Mouse (Mus musculus) urinary bladder, postnatal 10 days (tissue): ENCODE measurements at regions not wholly inside any gene's neighbourhood (a gene's known extent, or its start where the extent isn't known, plus 50 kb on each side); places are given as distances from the start of the nearest gene placed in this dataset.

ENCODE experiments used
- DNase-seq: peaks from one replicate; pipeline ENCODE4 v3.0.0; 2022; ENCODE audit warnings: low spot score

- no peak for DNase-seq
Measured at GRCm38 (mm10) chr13:43967516-43967915, 182.9 kb downstream of the Cd83 start.

DNA sequence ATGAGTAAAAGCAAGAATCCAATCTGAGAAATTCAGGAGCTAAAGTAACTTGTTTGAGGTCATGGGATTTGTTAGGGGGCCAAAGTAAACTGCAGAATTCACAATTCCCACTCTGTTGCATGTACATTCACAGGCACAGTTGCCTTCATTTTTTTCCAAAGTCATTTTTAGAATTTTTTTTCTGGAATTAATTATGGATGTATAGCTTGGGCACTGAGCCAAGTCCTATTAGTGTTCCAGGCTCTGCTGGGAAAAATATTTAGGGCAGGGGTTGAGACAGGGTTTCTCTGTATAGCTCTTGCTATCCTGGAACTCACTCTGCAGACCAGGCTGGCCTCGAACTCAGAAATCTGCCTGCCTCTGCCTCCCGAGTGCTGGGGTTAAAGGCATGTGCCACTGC, 188.3 kb downstream of the Cd83 start:
- DNase-seq, result no peak

GRCm38 (mm10) chr13:43975281-43975680, 190.7 kb downstream of the Cd83 start:
- DNase-seq, result no peak

DNA sequence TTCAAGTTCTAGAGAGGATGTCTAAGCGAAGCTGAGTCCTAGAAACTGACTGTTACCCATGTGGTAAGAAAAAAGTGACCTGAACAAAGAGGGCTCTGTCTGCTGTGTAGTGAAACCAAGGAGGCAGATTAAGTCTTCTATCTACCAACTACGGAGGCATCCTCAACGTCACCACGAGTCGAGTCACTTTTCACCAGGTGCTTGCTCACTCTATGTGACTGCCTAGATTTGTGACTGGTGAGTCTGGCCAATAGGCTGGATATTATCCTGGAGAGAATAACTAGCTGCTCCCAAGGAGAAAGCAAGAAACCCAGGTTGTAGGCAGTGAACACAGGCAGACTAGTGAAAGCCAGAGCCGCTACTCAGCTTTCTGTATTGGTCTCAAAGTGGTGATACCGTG, 191.2 kb downstream of the Cd83 start:
- no peak for DNase-seq

- DNase-seq, result no peak
Measured at GRCm38 (mm10) chr13:43976676-43977075, 192.1 kb downstream of the Cd83 start.

- DNase-seq, result no peak
Measured at GRCm38 (mm10) chr13:43987338-43987737, 202.8 kb downstream of the Cd83 start.

DNA sequence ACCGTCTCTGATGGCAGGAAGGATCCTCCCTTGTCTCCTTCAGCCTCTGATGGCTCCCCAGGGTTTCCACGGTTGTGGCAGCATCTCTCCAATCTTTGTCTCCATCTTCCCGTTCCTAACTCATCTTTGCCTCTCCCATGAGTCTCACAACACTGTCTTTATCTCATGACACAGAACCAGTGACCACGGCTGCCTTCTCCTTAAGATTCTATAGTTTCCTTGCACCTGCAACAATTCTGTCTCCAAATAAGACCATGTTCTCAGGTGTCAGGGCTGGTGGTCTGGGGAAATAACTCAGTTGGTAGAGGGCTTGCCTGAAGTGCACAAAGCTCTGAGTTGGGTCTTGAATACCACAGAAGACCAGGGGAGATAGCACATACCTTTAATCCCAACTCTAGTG, 203.8 kb downstream of the Cd83 start:
- DNase-seq, result no peak

- no peak for DNase-seq
Measured at GRCm38 (mm10) chr13:43990281-43991101, 205.9 kb downstream of the Cd83 start.

DNA sequence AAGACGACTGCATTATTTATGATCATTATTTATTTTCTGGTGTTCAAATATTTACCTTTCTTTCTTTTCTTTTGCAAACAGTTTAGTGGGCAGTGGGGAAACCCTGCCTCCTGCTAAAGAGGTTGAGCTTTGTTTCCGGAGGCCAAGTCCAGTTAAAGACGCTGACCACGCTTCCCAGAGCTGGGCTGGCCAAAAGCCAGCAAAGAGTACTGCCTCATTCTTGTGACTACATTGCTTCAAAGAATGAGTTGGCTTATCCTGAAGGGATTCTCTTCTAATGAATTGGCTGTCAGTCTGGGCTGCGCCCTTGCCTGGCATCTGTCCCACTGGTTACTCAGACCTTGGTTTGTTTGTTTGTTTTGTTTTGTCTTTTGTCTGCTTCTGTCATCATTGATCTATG, 207.2 kb downstream of the Cd83 start:
- no peak for DNase-seq

- DNase-seq, result no peak
Measured at GRCm38 (mm10) chr13:43992968-43993367, 208.4 kb downstream of the Cd83 start.

DNA sequence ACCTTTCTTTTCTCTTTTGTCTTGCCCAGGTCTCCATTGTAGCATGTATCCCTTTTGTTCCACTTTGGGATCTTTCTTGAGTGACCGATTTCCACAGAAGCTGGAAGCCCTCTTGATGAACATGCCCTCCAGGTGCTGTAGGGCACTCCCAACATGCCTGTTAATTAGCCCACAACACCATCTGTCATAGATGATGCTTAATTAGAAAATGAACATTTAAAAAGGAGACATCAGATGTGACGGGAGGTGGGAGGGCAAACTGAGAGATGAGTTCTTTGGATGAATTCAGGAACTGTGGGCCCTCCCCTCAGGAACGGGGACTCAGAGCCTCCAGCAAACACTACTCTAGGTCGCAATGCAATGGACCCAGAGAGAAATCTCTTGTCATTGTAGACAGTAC, 209.8 kb downstream of the Cd83 start:
- no peak for DNase-seq

DNA sequence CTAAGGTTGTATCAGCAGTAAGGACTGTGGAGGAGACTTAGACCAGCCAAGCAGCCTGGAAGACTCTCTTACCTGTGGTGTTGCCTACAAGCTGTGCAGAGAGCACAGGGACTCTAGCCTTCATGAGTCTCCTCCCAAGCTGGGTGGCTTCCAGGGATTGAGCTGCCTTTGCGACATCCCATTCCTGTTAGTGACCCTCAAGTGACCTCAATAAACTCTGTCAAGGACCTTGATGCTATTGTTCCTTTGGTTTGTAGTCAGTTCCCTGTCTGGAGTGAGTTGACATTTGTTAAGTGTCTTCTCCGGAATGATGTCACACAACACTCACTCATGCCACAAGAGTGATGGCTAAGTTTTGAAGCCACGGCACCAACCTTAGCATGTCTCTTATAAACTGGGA, 211.0 kb downstream of the Cd83 start:
- DNase-seq, result no peak

DNA sequence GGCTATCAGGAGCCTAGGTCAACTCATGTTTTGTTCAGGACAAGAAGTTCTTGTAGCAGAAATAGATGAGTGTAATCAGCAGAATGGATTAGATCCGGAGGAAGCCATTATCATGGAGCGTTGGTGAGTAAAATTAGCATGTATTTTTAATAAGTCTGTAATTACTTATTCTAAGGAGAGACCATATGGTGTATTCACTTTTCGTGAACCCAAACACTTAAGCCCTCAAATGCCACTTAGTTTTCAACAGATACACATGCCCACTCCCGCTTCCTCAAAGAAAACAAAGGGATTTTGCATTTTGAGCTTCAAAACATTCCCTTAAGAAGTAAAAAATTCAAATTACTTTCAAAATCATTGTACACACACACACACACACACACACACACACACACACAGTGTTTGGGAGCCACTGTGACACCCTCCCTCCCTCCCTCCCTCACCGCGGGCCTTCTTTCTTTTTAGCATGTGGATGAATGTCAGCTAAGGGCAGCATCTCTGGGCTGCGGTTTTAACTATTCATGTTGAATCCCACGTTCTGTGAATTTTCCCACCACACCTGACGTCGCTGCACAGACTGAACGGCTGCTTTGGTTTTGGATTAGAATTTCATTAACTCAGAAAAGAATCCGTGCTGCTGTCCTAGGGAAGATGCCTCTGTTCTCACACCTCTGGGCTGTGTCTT, 217.4 kb downstream of the Cd83 start:
- DNase-seq, result no peak

DNA sequence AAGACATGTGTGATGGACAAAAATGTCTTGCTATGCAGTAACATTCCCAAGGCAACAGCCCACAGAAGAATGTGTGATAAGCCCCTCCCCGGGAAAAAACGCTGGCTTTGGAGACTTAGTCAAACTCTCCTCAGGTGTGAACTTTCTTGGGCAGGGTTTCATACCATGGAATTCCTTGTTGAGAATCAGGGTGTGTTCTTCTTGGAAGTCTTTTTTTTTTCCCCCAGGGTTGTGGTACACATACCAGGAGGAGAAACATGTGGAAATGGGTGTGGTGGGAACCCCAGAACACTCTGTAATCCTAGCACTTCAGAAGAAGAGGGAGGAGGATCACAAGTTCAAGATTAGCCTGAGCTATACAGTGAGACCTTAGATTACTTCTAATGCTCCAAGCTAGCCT, 228.3 kb downstream of the Cd83 start:
- no peak for DNase-seq

DNA sequence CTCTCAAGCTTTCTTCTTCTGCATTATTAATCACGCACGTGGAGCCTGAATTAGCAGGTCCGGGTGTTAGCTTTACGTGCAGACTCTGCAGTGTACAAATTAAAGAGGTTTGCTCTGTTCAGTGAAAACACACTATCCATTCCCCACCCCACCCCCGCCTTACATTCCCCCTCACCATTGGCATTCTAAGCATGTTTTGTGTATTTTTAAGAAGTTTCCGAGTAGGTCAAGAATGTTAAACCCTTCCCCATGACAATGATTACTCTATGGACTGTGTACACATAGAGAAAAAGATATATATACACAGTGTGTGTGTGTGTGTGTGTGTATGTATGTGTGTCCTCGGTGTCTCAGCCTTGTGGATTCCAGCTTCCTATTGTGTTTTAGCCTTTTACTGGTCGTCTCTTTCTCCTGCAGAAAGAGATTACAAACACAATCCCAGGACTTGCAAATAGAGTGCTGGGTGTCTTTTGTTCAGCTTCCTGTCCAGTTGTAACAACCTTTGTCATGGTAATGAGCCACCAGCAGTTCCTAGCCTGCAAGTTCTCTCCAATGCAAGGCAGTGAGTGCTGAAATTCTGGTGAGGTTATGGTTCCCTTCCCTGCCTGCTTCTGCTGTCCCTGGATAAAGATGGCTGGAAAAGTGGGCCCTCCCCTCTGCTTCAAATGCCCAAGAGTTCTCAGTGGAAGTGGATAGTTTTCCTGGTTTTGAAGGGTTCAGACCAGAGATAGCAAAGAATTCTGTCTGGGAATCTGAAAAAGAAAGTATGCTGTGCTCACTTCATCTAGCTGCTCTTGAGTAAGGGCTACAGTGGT, 234.1 kb downstream of the Cd83 start:
- DNase-seq, result no peak

GRCm38 (mm10) chr13:44019304-44019583, 234.7 kb downstream of the Cd83 start:
- no peak for DNase-seq

- no peak for DNase-seq
Measured at GRCm38 (mm10) chr13:44020851-44021250, 236.3 kb downstream of the Cd83 start.

DNA sequence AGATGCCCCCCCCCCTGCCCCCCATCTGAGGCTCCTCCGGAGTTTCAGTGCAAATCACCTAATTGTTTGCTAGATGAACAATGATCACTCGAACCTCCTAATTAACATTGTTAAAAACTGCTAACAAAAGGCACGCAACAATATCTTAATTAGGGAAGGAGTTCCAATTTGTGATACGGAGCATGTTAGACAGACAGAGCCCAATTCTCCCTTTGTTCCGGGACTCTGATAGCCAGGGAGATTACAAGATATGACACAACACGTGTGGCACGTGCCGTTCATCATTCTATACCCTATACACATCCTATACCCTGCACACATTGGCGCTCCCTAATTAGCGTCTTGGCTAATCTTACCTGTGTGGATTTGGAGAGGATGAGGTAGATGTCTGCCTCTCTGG, 237.5 kb downstream of the Cd83 start:
- DNase-seq, result no peak

DNA sequence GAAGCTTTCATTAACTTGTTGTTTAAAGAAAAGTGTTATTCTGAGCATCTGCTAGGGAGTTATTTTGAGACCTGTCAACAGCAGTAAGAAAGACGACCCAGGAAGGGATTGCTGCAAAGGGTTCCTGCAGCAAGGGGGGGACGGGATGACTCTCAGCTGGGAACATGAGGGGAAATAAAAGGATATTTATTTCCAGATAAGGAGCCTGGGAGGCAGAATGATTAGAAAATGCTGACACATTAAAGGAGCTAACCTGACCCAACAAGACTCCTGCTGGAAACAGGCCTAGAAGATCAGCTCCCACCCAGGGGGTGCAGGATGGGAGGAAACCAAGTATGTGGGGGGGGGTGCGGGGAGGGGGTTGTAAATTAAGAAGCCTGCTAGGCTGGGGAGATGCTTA, 240.0 kb downstream of the Cd83 start:
- no peak for DNase-seq

- DNase-seq, result no peak
Measured at GRCm38 (mm10) chr13:44026321-44027255, 242.0 kb downstream of the Cd83 start.

GRCm38 (mm10) chr13:44028081-44028480, 243.5 kb downstream of the Cd83 start:
- no peak for DNase-seq

- DNase-seq, result no peak
Measured at GRCm38 (mm10) chr13:44030590-44030989, 246.0 kb downstream of the Cd83 start.
